Mouse (Mus musculus): ENCODE data around the gene Gpr34.

Gpr34 gene

DNA sequence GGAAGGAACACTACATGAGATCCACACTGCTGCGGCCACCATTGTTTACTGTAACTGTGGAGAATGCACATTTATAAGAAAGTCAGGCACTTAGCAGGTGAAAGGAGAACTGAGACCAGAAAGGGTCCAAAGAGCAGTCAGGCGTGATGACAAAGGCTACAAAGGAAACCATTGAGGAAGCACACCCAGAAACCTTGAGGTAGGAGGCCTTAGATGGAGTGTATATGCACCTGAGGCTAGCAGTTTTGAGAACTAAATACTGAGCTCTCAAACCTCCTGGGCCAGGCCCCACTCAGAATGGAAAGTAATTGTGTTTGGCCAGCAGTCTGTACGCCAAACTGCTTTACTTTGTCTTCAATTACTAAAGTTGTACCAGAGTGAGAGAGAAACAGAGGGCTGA is 38.5 kb downstream of the Gpr34 start:
- DNase-seq (ENCODE audit: low spot score in 2 of 2) = no peak

DNA sequence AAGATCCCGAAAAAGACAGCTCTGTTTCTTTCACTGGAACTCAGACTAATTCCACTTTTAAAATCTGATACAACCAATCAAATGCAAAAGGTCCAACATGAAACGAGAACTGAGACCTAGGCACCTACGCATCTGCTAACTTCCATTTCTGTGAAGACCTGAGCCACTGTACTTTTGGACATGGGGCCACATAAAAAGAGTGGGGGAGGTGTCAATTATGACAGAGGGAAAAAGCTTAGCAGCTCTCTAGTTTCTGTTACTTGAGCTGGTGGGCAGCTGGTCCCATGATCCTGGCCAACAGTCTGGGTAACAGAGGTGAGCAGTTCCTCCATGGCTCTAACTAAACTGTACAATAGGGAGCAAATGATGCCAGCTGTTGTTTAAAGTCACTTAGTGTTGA is 41.1 kb downstream of the Gpr34 start:
- no peak for DNase-seq (ENCODE audit: low spot score in 2 of 2)

GRCm38 (mm10) chrX:13681748-13682147 is 49.9 kb downstream of the Gpr34 start:
- no peak for DNase-seq (ENCODE audit: low spot score in 2 of 2)

- DNase-seq (ENCODE audit: low spot score in 2 of 2) = no peak
These were observed 54.7 kb downstream of the Gpr34 start for GRCm38 (mm10) chrX:13686589-13686988.

DNA sequence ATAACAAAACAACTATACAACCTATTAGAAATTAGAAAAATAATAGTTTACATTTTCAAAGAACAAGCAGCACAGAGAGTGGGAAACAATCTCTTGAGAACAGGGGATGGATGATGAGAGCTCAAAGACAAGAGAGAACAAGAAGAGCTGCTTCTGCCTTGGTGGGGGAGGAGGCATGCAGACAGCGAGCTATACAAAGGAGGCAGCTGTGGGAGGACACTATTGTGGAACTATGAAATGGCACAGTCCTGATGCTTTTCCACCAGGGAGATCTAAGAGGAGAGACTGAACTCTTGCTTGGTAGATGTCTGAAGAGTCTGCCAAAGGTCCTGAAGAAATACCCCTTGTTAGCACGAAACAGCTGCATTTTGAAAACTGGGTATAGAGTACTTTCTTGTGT is 56.5 kb downstream of the Gpr34 start:
- peak in 1 of 2 experiments; percentile 29 for DNase-seq (ENCODE audit: low spot score in 2 of 2)
